Mouse (Mus musculus) naive thymus-derived CD4-positive, alpha-beta T cell, adult 5 months (primary cell): ENCODE data around the gene Sfxn3. TPM values are rescaled to one million over a fixed set of nuclear protein-coding genes. Genes with fewer than 3 reads are reported as not detected.

Experiments used
- polyA plus RNA-seq: library from polyadenylated mRNA; unstranded; fragments of 100-300 nt; shearing (Covaris generic); gene quantifications from one replicate; pipeline ENCODE4 v1.2.1, GENCODE M21; 2017

The Sfxn3 gene
- 58.2 TPM for polyA plus RNA-seq

GRCm38 (mm10) chr19:45047417-45047934 is at the start of gene Sfxn3:
TSS of gene Sfxn3 (plus strand) at chr19:45047503.

GRCm38 (mm10) chr19:45005444-45005843 is 41.9 kb upstream of the Sfxn3 start, which contains the start of gene Twnk:
TSS of gene Twnk (plus strand) at chr19:45005663.

DNA sequence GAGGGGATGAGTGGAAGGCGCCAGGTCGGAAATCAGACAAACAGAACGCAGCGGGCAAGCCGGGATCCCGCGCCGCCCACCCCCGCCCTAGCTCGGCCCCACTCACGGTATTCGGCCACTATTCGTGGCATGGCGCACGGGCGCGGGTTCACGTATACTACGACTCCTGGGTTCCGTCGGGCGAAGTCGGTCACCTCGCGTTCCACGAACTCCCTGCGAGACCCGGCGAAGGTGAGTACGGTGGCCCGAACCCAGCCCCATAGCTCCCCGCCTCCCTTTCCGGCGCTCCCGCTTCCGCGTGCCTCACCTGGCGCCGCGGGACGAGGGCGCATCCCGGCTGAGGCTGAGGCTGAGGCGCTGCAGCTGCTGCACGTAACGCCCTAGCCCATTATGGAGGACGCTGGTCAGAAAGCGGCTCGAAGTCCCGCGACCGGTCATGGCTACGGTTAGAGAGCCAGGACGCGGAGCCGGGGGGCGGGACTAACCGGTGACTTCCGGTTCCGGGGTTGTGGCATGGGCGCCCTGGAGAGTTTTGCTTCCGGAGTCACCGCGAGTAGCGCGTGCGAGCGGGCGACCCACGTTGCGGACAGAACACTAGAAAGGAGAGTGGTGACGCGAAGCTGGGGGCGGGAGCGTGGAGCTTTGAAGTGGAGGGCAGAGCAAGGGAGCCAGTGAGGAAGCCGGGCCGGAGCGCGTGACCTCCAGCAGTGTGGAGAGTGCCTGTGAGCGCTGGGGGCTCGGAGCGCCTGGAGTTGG is 41.2 kb upstream of the Sfxn3 start, which contains the start of gene Mrpl43:
Mrpl43 (minus strand) TSS at position 486 of the 756 bp plus-strand sequence.

GRCm38 (mm10) chr19:45014335-45014971 is 32.9 kb upstream of the Sfxn3 start, which contains the start of gene Lzts2:
TSS of gene Lzts2 (plus strand) at chr19:45014414.

DNA sequence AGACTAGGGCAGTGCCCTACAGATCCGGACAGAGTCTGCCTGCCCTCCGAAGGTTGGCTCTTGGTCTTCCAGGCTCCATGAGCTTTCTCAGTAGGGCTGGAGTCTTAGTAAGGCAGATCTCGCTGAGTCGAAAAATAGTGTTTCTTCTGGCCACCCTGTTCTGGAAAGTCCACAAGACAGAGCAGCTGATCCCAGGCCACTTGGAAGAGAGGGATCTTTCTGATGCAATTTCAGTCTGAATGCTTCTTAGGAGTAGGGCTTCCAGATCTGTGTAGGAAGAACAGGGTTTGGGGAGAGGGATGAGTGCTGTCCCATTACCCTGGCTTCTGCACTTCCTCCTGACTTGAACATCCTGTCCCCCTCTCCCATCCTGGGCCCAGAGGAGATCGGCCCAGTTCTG is 1.7 kb upstream of the Sfxn3 start, which contains the start of gene Pdzd7:
Pdzd7 (minus strand) TSS at position 67 of the 400 bp plus-strand sequence.

GRCm38 (mm10) chr19:45074580-45075322 is 27.4 kb downstream of the Sfxn3 start, which contains the start of gene Kazald1:
TSS of gene Kazald1 (plus strand) at chr19:45075241.

Other genes with a start within 250 kb of the Sfxn3 start
- 49.9 TPM for gene Slf2, start 116.4 kb upstream of the Sfxn3 start, polyA plus RNA-seq
- not detected for gene Sema4g, start 58.4 kb upstream of the Sfxn3 start, polyA plus RNA-seq
- gene Twnk, start 41.8 kb upstream of the Sfxn3 start, polyA plus RNA-seq = 9.9 TPM
- 52.8 TPM for gene Mrpl43, start 41.1 kb upstream of the Sfxn3 start, polyA plus RNA-seq
- 3.7 TPM for gene Lzts2, start 33.1 kb upstream of the Sfxn3 start, polyA plus RNA-seq
- not detected for gene Pdzd7, start 1.8 kb upstream of the Sfxn3 start, polyA plus RNA-seq
- 0.42 TPM for gene Kazald1, start 27.7 kb downstream of the Sfxn3 start, polyA plus RNA-seq
- gene Tlx1, start 103.2 kb downstream of the Sfxn3 start, polyA plus RNA-seq = not detected
- gene Lbx1, start 188.3 kb downstream of the Sfxn3 start, polyA plus RNA-seq = not detected